Comparison of ENCODE assay signal across 24 mouse cellular contexts in genomic region chr12:11215555-11215954, GRCm38 (mm10). TPM values are rescaled to one million over a fixed set of nuclear protein-coding genes. Genes with fewer than 3 reads are reported as not detected.
"Had no signal": no experiment of that assay in that cellular context is flagged by ENCODE, and none has a peak within 500 bp of the region (broad histone marks: within the 10 kb centered on the region; RNA-seq: fewer than 3 reads in every experiment).

No protein-coding gene starts in this region.

- DNase-seq: kidney, adult 2 months; kidney, postnatal 14 days; layer of hippocampus, postnatal 36 days; liver; liver, embryonic 13.5 days; liver, postnatal 0 days; lung, postnatal 36 days; retina, postnatal 1 day; right cerebral cortex, postnatal 4 days; thymus, adult 2 months; thymus, postnatal 25 days had no signal

- H3K36me3 ChIP-seq: kidney, embryonic 15.5 days; limb, embryonic 12.5 days; liver, embryonic 13.5 days; midbrain, embryonic 15.5 days; neural tube, embryonic 12.5 days; stomach, embryonic 15.5 days had no signal

- H3K27ac ChIP-seq: kidney, embryonic 15.5 days; limb, embryonic 12.5 days; liver, embryonic 13.5 days; midbrain, embryonic 15.5 days; neural tube, embryonic 12.5 days; stomach, embryonic 15.5 days had no signal

- H3K4me1 ChIP-seq: kidney, embryonic 15.5 days; limb, embryonic 12.5 days; liver, embryonic 13.5 days; megakaryocyte, embryonic 14.5 days; midbrain, embryonic 15.5 days; neural tube, embryonic 12.5 days; stomach, embryonic 15.5 days had no signal

- H3K4me3 ChIP-seq: kidney, embryonic 15.5 days; limb, embryonic 12.5 days; liver, embryonic 13.5 days; megakaryocyte, embryonic 14.5 days; midbrain, embryonic 15.5 days; neural tube, embryonic 12.5 days; stomach, embryonic 15.5 days had no signal

- H3K27me3 ChIP-seq: kidney, embryonic 15.5 days; limb, embryonic 12.5 days; liver, embryonic 13.5 days; megakaryocyte, embryonic 14.5 days; midbrain, embryonic 15.5 days; neural tube, embryonic 12.5 days; stomach, embryonic 15.5 days had no signal

- ATAC-seq: intestine, embryonic 16.5 days; liver, postnatal 0 days; midbrain, embryonic 15.5 days had no signal

RNA-seq across cellular contexts. Expression of gene Msgn1, which starts 6.8 kb away (rescaled TPM):
- total RNA-seq: layer of hippocampus, postnatal 36 days; left cerebral cortex, adult 8-10 months; left cerebral cortex, postnatal 25 days had no signal
- polyA plus RNA-seq: intestine, embryonic 16.5 days; kidney, adult 2 months; kidney, embryonic 15.5 days; limb, embryonic 12.5 days; liver, embryonic 13.5 days; liver, postnatal 0 days; lung, embryonic 16.5 days; midbrain, embryonic 11.5 days; midbrain, embryonic 15.5 days; neural tube, embryonic 12.5 days; stomach, embryonic 15.5 days; testis, adult 2 months; urinary bladder, adult 2 months had no signal
